Mouse (Mus musculus): ENCODE measurements around the gene Mrps27. TPM values are rescaled to one million over a fixed set of nuclear protein-coding genes. Genes with fewer than 3 reads are reported as not detected.

Gene Mrps27
- polyA plus RNA-seq (2014; fragmentation: Nextera tagmentation; extraction: Ambion mirVana): 53.6 and 70.3 TPM in 2 replicates

DNA sequence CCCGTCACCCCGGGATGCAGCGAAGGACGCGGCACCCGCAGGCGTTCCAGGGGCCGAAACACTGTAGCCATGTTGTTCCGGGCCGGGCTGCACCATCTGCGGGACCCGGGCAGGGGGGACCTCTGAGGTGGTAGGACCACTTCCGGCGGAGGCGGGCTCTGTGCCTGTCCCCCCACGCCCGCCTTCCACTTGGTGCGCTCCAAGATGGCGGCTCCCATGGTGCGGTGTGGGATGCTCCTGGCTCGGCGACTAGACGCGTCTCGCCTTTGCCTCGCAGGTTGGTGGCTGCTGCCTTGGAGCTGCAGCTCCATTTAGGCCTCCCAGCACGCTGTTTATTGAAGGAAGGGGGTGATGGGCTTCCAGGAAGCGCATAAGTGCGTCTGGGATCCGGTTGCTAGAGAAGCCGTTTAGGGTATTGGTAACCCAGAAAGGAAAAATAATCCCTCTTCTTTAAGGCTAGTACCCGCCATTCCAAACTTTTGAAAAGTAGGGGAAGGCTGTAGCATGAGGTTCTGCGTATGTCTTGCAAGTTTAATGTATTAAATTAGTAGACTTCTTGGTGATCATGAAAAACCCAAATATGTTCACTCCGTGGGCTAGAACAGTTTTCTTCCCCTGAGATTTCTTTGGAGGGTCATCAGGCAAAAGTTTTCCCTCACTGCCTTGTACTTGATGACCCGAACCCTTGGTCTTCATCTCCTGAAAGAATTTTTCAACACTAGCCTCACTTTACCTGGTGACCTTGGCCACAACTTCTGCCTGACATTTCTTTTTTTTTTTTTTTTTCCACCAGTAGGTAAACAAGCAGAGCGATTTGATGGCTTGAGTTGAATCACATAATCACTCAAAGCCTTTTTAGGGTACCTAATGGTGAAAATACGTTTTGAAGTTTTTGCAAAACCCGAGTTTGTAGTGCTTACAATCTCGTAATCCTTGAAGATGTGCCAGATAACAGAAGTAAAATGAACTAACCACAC, at the start of gene Mrps27, which contains the start of gene Ptcd2:
Gene Mrps27 (plus strand): TSS at position 188 of the 977 bp plus-strand sequence.
Gene Ptcd2 (minus strand): TSS at position 107 of the 977 bp plus-strand sequence.
- peak; percentile 99 for ATAC-seq (ENCODE audit: low FRiP score, low TSS enrichment)
- 3% methylated on average over 39 of the region's 39 CpGs for WGBS
- H3K27ac ChIP-seq (ENCODE audit: low read depth, low read length): peak within 1 kb of the TSS; percentile 81
- H3K36me3 ChIP-seq (ENCODE audit: control insufficient read depth, insufficient read depth, low read length): peaks cover 30% of the 10 kb centered on the region
- H3K4me2 ChIP-seq (replicated peaks; ENCODE audit: low read depth, low read length): peak within 1 kb of the TSS; percentile 74
- H3K9me3 ChIP-seq (ENCODE audit: control insufficient read depth, low read length): no peaks in the 10 kb centered on the region
- no peaks in the 10 kb centered on the region for H3K27me3 ChIP-seq (ENCODE audit: control insufficient read depth, insufficient read depth, low read length)
- peak within 1 kb of the TSS; percentile 94 for H3K4me3 ChIP-seq (ENCODE audit: low read length)
- H3K4me1 ChIP-seq (ENCODE audit: control insufficient read depth, insufficient read depth, low read length): peaks cover 12% of the 10 kb centered on the region; the same call in 1 of the 2 replicates
- peak within 1 kb of the TSS; percentile 85 for H3K9ac ChIP-seq (ENCODE audit: low read depth, low read length)

DNA sequence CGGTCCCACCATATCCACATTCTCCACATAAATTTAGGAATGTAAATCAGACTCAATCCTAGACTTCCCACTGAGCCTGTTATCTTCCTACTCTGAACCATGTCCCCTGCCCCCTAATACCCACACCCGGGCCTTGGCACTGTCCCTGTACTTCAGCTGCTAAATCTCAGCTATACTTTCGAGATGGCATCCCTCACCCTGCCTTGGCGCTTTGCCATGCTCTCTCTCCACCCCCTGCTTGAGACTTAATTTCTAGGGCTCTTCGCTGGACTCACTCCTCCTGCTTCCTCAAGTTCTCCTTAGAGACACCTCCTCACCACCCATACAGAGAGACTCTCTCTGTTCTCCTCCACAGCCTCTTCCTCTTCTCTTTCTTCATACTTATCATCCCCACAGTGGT, 44.7 kb upstream of the Mrps27 start:
- no peaks in the 10 kb centered on the region; the same call in 1 of the 2 replicates for H3K9me3 ChIP-seq (ENCODE audit: control insufficient read depth, low read length)
- H3K9ac ChIP-seq (ENCODE audit: low read depth, low read length): no peak overlapping the region
- no peaks in the 10 kb centered on the region for H3K36me3 ChIP-seq (ENCODE audit: control insufficient read depth, insufficient read depth, low read length)
- H3K4me1 ChIP-seq (ENCODE audit: control insufficient read depth, insufficient read depth, low read length): peaks cover 6% of the 10 kb centered on the region; the same call in 1 of the 2 replicates
- 87% methylated on average over 5 of the region's 5 CpGs for WGBS
- H3K4me3 ChIP-seq (ENCODE audit: low read length): no peak overlapping the region
- H3K27ac ChIP-seq (ENCODE audit: low read depth, low read length): no peak overlapping the region
- H3K27me3 ChIP-seq (ENCODE audit: control insufficient read depth, insufficient read depth, low read length): no peaks in the 10 kb centered on the region
- ATAC-seq (ENCODE audit: low FRiP score, low TSS enrichment): no peak
- H3K4me2 ChIP-seq (replicated peaks; ENCODE audit: low read depth, low read length): no peak overlapping the region

DNA sequence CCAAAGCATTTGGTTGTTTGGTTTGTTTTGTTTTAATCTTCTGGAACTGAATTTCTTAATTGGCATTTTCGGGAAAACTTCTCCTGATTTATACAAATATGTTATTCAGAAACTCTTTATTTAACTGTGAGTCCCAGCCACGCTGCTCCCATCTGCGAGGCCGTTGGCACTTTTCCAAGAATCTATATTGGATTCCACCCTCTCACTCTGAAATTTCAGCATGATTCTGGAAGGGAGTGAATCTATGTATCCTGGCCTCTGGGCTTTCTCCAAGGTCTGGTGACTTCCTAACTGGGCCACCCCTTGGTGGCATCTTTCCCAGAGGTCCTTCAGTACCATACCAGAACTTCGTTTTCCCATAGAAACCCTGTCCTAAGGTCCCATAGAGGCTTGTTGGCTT, 40.7 kb upstream of the Mrps27 start:
- peaks cover 6% of the 10 kb centered on the region; the same call in 1 of the 2 replicates for H3K4me1 ChIP-seq (ENCODE audit: control insufficient read depth, insufficient read depth, low read length)
- no peak overlapping the region for H3K4me3 ChIP-seq (ENCODE audit: low read length)
- no peak overlapping the region for H3K4me2 ChIP-seq (replicated peaks; ENCODE audit: low read depth, low read length)
- no peaks in the 10 kb centered on the region for H3K9me3 ChIP-seq (ENCODE audit: control insufficient read depth, low read length)
- WGBS: 62% methylated on average over 5 of the region's 5 CpGs
- H3K27ac ChIP-seq (ENCODE audit: low read depth, low read length): no peak overlapping the region
- no peak overlapping the region for H3K9ac ChIP-seq (ENCODE audit: low read depth, low read length)
- ATAC-seq (ENCODE audit: low FRiP score, low TSS enrichment): no peak
- H3K36me3 ChIP-seq (ENCODE audit: control insufficient read depth, insufficient read depth, low read length): no peaks in the 10 kb centered on the region
- H3K27me3 ChIP-seq (ENCODE audit: control insufficient read depth, insufficient read depth, low read length): no peaks in the 10 kb centered on the region

DNA sequence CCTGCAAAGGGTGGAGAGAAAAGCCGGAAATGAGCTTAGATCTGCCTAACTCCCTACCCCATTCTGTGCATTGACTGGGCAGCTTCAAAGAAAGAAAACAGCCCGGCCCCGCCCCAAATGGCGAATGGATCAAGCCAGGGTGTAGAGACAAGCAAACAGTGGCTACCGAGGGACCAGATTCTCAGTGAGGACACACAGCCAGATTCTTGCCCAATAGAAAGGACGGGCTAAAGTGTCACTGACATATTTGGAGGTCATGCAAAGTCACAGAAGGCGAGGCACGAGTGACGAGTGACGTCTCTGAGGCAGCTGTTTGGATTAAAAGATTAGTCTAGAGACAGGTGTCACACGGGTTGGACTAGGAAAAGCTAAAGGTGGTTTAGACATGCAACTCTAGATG, 40.2 kb upstream of the Mrps27 start:
- no peak for ATAC-seq (ENCODE audit: low FRiP score, low TSS enrichment)

DNA sequence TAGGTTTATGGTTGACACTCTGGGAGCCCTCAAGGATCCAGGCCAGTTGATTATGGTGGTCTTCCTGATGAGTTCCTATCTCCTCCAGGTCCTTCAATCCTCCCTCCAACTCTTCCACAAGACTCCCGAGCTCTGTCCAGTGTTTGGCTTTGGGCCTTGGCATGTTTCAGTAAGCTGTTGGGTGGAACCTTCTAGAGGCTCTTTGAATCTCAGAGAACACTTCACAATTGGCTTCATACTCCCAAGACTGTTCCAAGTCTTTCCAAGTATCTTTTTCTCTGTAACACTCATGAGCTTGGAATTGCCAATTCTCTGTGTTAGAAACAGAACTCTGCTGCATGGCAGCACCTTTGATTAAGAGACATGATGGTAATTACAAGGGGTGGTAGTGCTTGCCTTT, 39.4 kb upstream of the Mrps27 start:
- H3K9ac ChIP-seq (ENCODE audit: low read depth, low read length): no peak overlapping the region
- no peak overlapping the region for H3K4me2 ChIP-seq (replicated peaks; ENCODE audit: low read depth, low read length)
- H3K27ac ChIP-seq (ENCODE audit: low read depth, low read length): no peak overlapping the region
- 93% methylated on average over 1 of the region's 1 CpGs for WGBS
- H3K36me3 ChIP-seq (ENCODE audit: control insufficient read depth, insufficient read depth, low read length): no peaks in the 10 kb centered on the region
- ATAC-seq (ENCODE audit: low FRiP score, low TSS enrichment): no peak
- no peaks in the 10 kb centered on the region for H3K27me3 ChIP-seq (ENCODE audit: control insufficient read depth, insufficient read depth, low read length)
- H3K9me3 ChIP-seq (ENCODE audit: control insufficient read depth, low read length): no peaks in the 10 kb centered on the region
- H3K4me3 ChIP-seq (ENCODE audit: low read length): no peak overlapping the region
- H3K4me1 ChIP-seq (ENCODE audit: control insufficient read depth, insufficient read depth, low read length): peaks cover 6% of the 10 kb centered on the region; the same call in 1 of the 2 replicates

More for the DNA sequence above, 40.2 kb upstream of the Mrps27 start:
- Histone ChIP-seq H3K36me3 (ENCODE audit: control insufficient read depth, insufficient read depth, low read length) (no peaks in the 10 kb centered on the region), H3K9me3 (ENCODE audit: control insufficient read depth, low read length) (no peaks in the 10 kb centered on the region), H3K9ac (ENCODE audit: low read depth, low read length) (no peak overlapping the region), H3K27ac (ENCODE audit: low read depth, low read length) (no peak overlapping the region), H3K4me1 (ENCODE audit: control insufficient read depth, insufficient read depth, low read length) (peaks cover 6% of the 10 kb centered on the region; the same call in 1 of the 2 replicates), H3K27me3 (ENCODE audit: control insufficient read depth, insufficient read depth, low read length) (no peaks in the 10 kb centered on the region), H3K4me3 (ENCODE audit: low read length) (no peak overlapping the region), H3K4me2 (replicated peaks; ENCODE audit: low read depth, low read length) (no peak overlapping the region)
- WGBS: 73% methylated on average over 11 of the region's 11 CpGs

DNA sequence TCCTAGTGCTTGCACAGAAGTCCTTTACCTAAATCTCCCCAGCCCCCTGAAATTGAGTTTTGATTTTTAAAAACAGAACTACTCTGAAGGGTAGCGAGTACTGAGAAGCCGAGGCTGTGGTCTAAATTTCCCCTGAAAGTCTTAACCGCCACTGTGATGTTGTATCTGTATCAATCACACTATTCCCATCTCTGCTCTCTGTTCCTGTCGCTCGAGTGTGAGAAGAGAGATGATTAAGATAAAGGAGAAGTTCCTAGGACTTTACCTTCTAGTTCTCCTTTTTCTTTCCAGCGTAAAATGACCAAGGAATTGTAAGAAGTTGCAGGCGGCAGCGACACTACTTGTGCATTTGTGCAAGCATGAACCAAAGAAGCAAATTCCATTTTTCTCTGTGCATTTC, 38.4 kb upstream of the Mrps27 start:
- WGBS: 82% methylated on average over 8 of the region's 8 CpGs
- Histone ChIP-seq H3K36me3 (ENCODE audit: control insufficient read depth, insufficient read depth, low read length) (no peaks in the 10 kb centered on the region), H3K9ac (ENCODE audit: low read depth, low read length) (no peak overlapping the region), H3K27ac (ENCODE audit: low read depth, low read length) (no peak overlapping the region), H3K27me3 (ENCODE audit: control insufficient read depth, insufficient read depth, low read length) (no peaks in the 10 kb centered on the region), H3K4me1 (ENCODE audit: control insufficient read depth, insufficient read depth, low read length) (peaks cover 6% of the 10 kb centered on the region; the same call in 1 of the 2 replicates), H3K4me3 (ENCODE audit: low read length) (no peak overlapping the region), H3K9me3 (ENCODE audit: control insufficient read depth, low read length) (no peaks in the 10 kb centered on the region), H3K4me2 (replicated peaks; ENCODE audit: low read depth, low read length) (no peak overlapping the region)
- ATAC-seq (ENCODE audit: low FRiP score, low TSS enrichment): no peak

DNA sequence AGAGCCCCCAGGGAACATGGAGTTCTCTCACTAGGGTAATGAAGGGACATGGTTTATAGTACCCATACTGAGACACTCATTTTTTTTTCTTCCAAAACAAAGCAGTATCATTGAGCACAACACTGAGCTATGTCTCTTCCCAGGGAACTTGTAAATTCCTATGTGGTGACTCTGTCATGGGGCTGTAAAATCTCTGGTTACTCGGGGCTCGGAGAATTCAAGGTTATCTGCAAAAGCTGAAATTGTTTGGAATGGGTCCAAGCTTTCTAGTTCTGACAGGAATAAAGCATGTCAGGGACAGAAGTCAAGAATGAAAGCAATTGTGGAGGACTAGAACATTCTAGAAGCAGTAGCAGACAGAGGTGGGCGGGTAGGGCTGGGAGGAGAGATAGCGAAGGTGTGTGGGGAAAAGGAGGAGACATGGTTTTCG, 36.6 kb upstream of the Mrps27 start:
- peak; percentile 60; the same call in 1 of the 2 replicates for ATAC-seq (ENCODE audit: low FRiP score, low TSS enrichment)
- WGBS: 60% methylated on average over 5 of the region's 5 CpGs
- Histone ChIP-seq H3K4me2 (replicated peaks; ENCODE audit: low read depth, low read length) (no peak overlapping the region), H3K9ac (ENCODE audit: low read depth, low read length) (no peak overlapping the region), H3K9me3 (ENCODE audit: control insufficient read depth, low read length) (no peaks in the 10 kb centered on the region), H3K27me3 (ENCODE audit: control insufficient read depth, insufficient read depth, low read length) (no peaks in the 10 kb centered on the region), H3K4me1 (ENCODE audit: control insufficient read depth, insufficient read depth, low read length) (peaks cover 6% of the 10 kb centered on the region; the same call in 1 of the 2 replicates), H3K4me3 (ENCODE audit: low read length) (no peak overlapping the region), H3K36me3 (ENCODE audit: control insufficient read depth, insufficient read depth, low read length) (no peaks in the 10 kb centered on the region), H3K27ac (ENCODE audit: low read depth, low read length) (no peak overlapping the region)

DNA sequence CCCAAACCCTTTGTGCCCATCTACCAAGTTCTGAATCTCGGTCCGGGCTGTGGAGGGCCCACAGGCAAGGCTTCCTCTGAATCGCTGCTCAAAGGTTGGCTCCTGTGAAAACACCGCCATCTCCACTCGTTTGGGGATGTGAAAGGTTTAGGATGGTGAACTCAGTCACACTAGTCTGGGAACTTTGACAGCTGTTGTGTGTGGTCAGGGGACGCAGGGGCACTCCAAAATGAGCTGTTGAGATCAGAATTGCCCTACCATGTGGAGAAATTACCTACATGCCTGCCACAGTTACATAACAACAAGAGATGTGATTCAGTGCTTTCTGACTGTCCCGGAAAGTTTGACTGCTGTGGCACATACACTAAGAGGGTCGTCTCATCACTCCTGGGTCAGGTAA, 36.2 kb upstream of the Mrps27 start:
- Histone ChIP-seq H3K4me1 (ENCODE audit: control insufficient read depth, insufficient read depth, low read length) (peaks cover 6% of the 10 kb centered on the region; the same call in 1 of the 2 replicates), H3K9me3 (ENCODE audit: control insufficient read depth, low read length) (no peaks in the 10 kb centered on the region), H3K9ac (ENCODE audit: low read depth, low read length) (no peak overlapping the region), H3K36me3 (ENCODE audit: control insufficient read depth, insufficient read depth, low read length) (no peaks in the 10 kb centered on the region), H3K4me2 (replicated peaks; ENCODE audit: low read depth, low read length) (no peak overlapping the region), H3K27ac (ENCODE audit: low read depth, low read length) (no peak overlapping the region), H3K27me3 (ENCODE audit: control insufficient read depth, insufficient read depth, low read length) (no peaks in the 10 kb centered on the region), H3K4me3 (ENCODE audit: low read length) (no peak overlapping the region)
- ATAC-seq (ENCODE audit: low FRiP score, low TSS enrichment): no peak
- 79% methylated on average over 8 of the region's 8 CpGs for WGBS

DNA sequence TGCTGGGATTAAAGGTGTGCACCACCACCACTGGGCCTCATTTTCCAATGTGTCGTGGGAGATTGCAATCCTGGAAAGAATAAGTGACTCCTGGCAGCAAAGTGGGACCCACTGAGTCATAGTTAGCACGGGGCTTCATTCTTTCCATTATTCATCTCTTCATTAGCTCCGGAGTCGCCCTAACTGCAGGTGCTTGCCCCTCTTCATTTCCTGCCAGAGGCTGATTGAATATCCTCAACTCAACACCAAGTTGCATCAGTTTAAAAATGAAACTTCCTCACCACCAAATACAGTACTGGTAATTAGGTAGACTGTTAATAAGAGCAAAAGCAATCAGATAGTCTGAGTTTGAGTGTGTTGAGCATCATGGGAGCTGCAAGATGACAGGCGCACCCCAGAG, 30.5 kb upstream of the Mrps27 start:
- WGBS: 88% methylated on average over 5 of the region's 5 CpGs
- no peak for ATAC-seq (ENCODE audit: low FRiP score, low TSS enrichment)
- H3K27ac ChIP-seq (ENCODE audit: low read depth, low read length): no peak overlapping the region

More for the DNA sequence above, 30.5 kb upstream of the Mrps27 start:
- H3K36me3 ChIP-seq (ENCODE audit: control insufficient read depth, insufficient read depth, low read length): peaks cover 2% of the 10 kb centered on the region; the same call in 1 of the 2 replicates
- no peaks in the 10 kb centered on the region for H3K4me1 ChIP-seq (ENCODE audit: control insufficient read depth, insufficient read depth, low read length)
- H3K9me3 ChIP-seq (ENCODE audit: control insufficient read depth, low read length): no peaks in the 10 kb centered on the region
- no peak overlapping the region for H3K4me2 ChIP-seq (replicated peaks; ENCODE audit: low read depth, low read length)
- no peak overlapping the region for H3K4me3 ChIP-seq (ENCODE audit: low read length)
- H3K27me3 ChIP-seq (ENCODE audit: control insufficient read depth, insufficient read depth, low read length): no peaks in the 10 kb centered on the region
- no peak overlapping the region for H3K9ac ChIP-seq (ENCODE audit: low read depth, low read length)

All from kidney, embryonic 14.5 days (tissue).